Mouse (Mus musculus): ENCODE data around the gene Ddit4.
A peak's percentile ranks its signal among the peaks of the same experiment; 100 is the strongest.
"Not testable (repeated sequence)": the region's sequence is repeated elsewhere in the genome, so short reads cannot be mapped to it uniquely, and the experiment has no call there.

Ddit4 gene

GRCm38 (mm10) chr10:59951211-59952151, at the start of gene Ddit4:
TSS of gene Ddit4 (minus strand) at chr10:59951834.
- peak; percentile 99 for DNase-seq (ENCODE audit: low spot score)

- DNase-seq (ENCODE audit: low spot score), result no peak
Observed at GRCm38 (mm10) chr10:59999057-59999456, 47.4 kb upstream of the Ddit4 start.

- DNase-seq (ENCODE audit: low spot score), result peak; percentile 88
Observed at GRCm38 (mm10) chr10:59997591-59997990, 46.0 kb upstream of the Ddit4 start.

GRCm38 (mm10) chr10:59995889-59996288, 44.3 kb upstream of the Ddit4 start:
- no peak for DNase-seq (ENCODE audit: low spot score)

- DNase-seq (ENCODE audit: low spot score), result not testable (repeated sequence)
Observed at GRCm38 (mm10) chr10:59993813-59994212, 42.2 kb upstream of the Ddit4 start.

GRCm38 (mm10) chr10:59992024-59992423, 40.4 kb upstream of the Ddit4 start:
- no peak for DNase-seq (ENCODE audit: low spot score)

- no peak for DNase-seq (ENCODE audit: low spot score)
Observed at GRCm38 (mm10) chr10:59991262-59991880, 39.7 kb upstream of the Ddit4 start.

- no peak for DNase-seq (ENCODE audit: low spot score)
Observed at GRCm38 (mm10) chr10:59990393-59990792, 38.8 kb upstream of the Ddit4 start.

GRCm38 (mm10) chr10:59988036-59988435, 36.4 kb upstream of the Ddit4 start:
- DNase-seq (ENCODE audit: low spot score), result no peak

- no peak for DNase-seq (ENCODE audit: low spot score)
Observed at GRCm38 (mm10) chr10:59982379-59982873, 30.8 kb upstream of the Ddit4 start.

GRCm38 (mm10) chr10:59981792-59982191, 30.2 kb upstream of the Ddit4 start:
- no peak for DNase-seq (ENCODE audit: low spot score)

- DNase-seq (ENCODE audit: low spot score), result no peak
Observed at GRCm38 (mm10) chr10:59981336-59981735, 29.7 kb upstream of the Ddit4 start.

GRCm38 (mm10) chr10:59980815-59981244, 29.2 kb upstream of the Ddit4 start:
- no peak for DNase-seq (ENCODE audit: low spot score)

- DNase-seq (ENCODE audit: low spot score), result no peak
Observed at GRCm38 (mm10) chr10:59978873-59979743, 27.5 kb upstream of the Ddit4 start.

- no peak for DNase-seq (ENCODE audit: low spot score)
Observed at GRCm38 (mm10) chr10:59978401-59978800, 26.8 kb upstream of the Ddit4 start.

- DNase-seq (ENCODE audit: low spot score), result no peak
Observed at GRCm38 (mm10) chr10:59977715-59978343, 26.2 kb upstream of the Ddit4 start.

GRCm38 (mm10) chr10:59977141-59977540, 25.5 kb upstream of the Ddit4 start:
- DNase-seq (ENCODE audit: low spot score), result no peak

GRCm38 (mm10) chr10:59974786-59975185, 23.2 kb upstream of the Ddit4 start:
- DNase-seq (ENCODE audit: low spot score), result no peak

- DNase-seq (ENCODE audit: low spot score), result no peak
Observed at GRCm38 (mm10) chr10:59974191-59974664, 22.6 kb upstream of the Ddit4 start.

- DNase-seq (ENCODE audit: low spot score), result no peak
Observed at GRCm38 (mm10) chr10:59973400-59973799, 21.8 kb upstream of the Ddit4 start.

- no peak for DNase-seq (ENCODE audit: low spot score)
Observed at GRCm38 (mm10) chr10:59972999-59973398, 21.4 kb upstream of the Ddit4 start.

All from retina, embryonic 14.5 days (tissue).